Mouse (Mus musculus) R1 (cell line): ENCODE results near the gene Trpm6.

Experiments
- DNase-seq: peaks from one replicate; pipeline ENCODE4 v3.0.0-alpha.2; 2018; ENCODE audit warnings: low read depth, low spot score

The Trpm6 gene

DNA sequence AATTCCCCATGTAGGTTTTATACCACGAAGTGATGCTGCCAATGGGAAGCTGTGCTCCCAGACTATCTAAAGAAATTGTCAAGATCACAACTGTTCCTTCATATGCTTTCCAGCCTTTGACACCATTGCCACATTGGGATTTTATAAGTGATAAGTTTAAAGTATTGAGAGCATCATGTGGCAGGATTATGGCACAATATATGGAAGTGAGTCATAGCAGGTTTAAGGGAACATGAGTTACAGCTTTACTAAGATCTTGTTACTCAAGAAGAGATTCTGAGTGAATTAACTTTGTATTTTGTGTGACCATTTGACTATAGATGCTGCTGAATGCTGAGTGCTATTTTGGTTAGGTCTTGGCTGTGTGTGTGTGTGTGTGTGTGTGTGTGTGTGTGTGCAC lies 21.8 kb downstream of the Trpm6 start:
- DNase-seq, result no peak

DNA sequence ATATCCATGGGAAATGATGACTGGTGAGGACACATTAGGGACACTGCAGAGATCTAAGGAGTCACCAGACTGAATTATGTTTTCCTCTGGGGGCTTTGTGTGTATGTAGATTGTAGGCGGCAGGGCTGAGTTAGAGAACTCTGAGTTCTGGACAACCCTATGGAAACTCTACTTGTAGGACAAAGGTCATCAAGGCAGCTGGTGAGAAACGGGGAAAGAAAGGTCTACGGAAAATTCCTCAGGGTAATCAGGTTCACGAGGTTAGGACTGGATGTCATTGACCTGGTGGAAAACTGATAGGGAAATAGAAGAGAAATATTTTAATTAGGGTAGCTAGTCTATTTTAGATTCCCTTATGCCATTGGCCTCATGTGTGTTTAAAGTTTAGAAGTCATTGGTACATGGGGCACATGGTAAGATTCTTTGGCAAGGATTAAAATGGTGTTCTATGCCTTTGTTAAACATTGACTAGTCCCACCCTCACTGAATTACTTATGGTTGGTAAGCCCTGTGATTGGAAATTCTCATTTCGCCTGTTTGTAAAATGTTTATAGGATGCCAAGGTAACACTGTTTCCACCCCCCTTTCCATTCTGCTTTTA lies 23.2 kb downstream of the Trpm6 start:
- no peak for DNase-seq

DNA sequence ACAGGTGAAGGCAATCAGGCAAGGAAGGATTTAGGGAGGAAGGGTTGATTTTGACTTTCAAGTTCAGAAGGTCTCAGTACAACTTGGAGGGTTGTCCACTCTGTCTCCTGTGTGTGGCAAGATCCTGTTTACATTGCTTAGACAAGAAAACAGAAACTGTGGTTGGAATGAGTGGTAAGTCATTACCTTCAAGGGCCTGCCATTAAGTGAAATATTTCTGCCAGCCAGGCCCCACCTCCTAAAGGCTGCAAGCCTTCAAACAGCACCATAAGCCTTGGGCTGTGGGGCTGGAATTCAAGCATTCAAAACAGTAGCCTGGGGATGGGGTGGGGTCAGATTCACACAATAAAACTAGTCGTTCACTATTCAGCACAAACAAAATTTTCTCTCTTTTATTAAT lies 24.3 kb downstream of the Trpm6 start:
- DNase-seq, result no peak

DNA sequence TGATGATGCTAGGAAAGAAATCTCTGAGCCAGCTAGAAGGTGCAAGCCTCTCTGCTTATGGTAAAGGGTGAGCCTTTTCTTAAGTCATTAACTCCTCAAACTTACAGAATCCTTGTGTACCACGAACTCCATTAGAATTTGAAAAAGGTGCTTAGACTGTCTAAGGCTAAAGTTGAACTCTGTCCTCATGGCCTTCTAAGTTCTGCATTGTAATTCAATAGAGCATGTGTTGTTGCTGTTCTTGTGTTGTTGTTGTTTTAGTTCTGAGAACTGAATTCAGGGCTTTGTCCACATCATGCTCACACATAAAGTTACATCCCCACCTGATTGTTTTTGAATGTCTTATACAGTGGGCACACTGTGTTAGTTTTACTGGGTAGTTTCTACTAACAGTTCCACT lies 49.9 kb downstream of the Trpm6 start:
- peak; percentile 23 for DNase-seq

DNA sequence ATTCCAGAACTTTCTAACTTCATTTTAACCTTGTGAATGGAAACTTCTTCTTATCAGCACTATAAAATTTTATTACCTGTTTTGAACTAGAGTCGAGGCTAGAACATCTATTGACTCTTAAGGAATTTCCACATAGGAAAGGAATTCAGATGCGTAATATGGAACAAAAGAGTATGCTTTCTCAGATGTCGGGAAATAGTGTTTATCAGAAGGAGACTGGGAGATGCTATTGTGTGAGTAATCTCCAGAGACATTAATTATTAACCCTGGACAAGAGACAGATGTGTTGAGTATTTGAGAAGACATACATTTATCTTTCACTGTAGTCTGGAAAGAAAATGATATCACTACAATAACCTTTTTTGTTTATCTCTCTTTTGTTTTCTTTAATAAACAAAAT lies 61.5 kb downstream of the Trpm6 start:
- DNase-seq, result no peak

DNA sequence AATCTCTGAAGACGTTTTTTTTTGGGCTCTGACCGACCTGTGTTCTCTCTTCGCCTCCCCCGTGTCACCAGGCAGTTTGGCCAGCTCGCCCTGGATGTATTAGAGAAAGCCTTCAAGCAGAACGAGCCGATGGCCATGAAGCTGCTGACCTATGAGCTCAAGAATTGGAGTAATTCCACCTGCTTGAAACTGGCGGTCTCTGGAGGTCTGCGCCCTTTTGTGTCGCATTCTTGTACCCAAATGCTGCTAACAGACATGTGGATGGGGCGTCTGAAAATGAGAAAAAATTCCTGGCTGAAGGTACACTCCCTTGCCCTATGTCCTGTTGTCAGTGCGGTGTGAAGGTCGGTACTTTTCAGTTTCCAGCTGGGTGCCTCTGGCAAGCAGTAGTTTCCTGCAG lies 65.4 kb downstream of the Trpm6 start:
- DNase-seq, result no peak

DNA sequence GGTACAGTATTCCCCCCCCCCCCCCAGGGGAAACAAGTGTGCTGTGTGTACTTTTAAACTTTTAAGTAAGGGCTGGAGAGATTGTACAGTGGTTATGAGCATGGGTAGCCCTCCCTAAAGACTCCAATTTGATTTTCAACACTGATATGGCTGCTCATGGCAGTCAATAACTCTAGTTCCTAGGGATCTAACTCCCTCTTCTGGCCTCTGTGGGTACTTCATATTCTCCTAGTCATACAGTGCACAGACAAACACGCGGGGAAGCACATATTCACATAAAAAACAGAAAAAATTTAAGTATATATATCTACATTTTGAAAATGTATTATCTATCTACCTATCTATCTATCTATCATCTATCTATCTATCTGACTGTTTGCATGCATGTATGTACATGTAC lies 67.6 kb downstream of the Trpm6 start:
- peak; percentile 27 for DNase-seq

DNA sequence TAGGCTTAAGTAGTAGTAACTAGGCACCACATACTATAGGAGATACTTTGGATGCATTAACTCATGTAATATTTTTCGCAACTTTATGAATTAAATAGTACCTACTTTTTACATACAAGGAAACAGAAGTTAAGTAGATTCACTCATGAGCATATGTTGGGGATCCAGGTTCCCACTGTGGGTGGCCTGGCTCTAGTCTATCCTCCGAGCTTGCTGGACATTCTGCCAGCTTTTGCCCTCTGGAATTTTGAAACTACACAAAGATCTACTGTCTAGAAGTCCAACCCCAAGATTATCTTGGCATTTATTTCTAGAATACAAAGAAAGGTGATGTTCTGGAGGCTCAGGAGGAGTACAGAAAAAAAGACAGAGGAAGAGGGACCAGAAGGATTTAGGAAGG lies 78.8 kb downstream of the Trpm6 start:
- DNase-seq, result no peak

DNA sequence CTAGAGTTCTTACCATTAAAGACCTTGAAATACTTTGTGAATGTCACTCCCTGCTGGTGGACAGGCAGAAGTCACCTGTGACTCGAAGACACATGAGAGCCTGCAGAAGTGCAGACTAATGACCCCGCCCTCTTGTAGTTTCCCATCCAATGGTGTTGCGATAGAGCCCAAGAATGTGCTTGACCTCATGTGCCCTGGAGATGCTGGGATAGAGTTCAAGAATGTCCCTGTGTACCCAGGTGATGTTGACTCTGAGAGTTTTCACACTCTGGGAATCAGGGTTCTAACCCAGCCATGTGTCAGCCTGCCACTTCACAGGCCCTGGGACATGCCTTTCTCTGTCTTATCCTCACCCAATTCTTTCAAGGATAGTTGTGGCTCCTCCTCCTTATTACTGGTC lies 81.4 kb downstream of the Trpm6 start:
- DNase-seq, result no peak

DNA sequence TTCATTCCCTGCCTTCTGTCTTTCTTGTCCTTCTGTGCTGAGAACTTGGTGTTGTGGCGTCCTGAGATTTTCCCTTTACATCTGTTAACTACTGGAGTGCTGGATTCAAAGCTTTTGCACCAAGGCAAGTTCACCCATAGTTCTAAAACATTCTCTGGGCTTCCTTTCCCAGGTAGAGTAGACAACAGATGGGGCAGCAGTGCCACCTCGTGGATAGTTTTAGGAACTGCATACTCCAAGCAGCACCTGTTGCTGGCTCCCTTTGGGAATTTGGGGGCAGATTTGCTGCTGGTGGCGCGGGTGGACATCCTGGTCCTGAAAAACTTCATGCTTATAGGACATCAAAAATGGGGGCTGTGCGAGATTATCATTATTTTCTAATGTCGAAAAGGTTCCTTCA lies 85.2 kb downstream of the Trpm6 start:
- peak; percentile 72 for DNase-seq

DNA sequence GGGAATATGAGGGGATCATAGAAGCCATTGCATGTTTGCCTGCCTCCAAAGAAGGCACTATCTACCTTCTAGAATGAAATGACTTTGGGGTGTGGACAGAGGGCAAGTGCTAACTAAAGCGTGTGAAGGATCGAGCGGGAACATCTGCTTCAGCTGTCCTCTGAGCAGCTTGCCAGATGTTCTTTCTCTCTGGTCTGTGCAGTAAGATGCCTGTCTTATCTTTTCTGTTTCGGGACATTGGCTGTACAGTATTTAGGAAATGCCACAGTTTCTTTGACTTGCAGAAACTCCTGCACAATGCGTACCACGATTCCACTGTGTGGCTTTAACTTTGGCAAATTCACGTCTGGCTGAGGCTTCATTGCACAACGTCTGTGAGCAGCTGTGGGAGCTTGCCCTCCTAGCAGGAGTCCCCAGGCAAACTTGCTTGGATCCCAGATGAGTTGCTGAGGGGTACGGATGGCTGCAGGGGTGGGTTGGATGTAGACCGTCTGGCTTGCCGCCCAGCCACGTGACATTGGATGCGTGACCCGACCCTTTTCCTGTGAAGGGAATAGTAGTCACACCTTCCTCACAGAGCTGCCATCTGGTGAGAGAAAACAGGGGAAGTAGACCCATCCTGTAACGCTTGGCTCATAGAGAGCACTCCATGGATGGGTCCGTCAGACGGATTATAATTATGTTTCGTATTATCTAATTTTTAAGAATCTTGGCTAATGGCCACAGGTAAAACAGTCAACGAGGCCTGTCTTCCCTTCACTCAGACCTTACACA lies 92.2 kb downstream of the Trpm6 start:
- DNase-seq, result no peak

DNA sequence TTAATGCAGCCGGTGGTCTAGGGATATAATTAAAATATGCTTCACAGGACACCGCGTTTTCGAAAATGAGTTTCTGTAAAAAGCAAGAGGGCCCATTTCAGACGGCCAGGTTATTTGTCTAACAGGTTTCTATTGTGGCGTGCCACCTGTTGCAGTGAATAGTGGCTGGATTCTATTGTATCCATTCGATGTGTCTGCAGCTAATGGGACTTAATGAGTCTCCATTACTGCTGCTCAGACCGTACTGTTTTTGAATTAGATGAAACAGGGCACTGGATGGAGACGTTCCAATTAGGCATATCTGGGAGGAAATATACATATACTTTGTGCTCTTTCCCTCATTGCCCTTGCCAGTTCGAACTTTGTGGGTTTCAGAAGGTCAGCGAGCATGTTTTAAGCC lies 92.8 kb downstream of the Trpm6 start:
- DNase-seq, result no peak

DNA sequence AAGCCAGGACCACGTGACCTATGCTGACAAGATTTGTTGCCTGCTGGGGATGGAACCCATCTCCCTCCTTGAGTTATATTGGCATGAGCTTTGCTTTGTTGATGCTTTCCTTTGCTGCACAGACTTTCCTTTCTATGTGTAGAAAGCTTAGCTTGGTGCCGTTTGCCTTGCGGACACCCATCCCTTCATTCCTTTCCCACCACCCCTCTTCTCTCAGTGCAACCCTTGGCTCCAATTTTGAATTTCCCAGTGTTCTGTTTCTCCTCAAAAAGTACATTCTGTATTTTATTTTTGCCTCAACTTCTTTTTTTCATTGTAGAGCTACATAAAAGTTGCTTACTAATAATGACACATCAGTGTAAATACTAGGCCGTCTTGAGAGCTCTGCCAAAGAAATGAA lies 96.6 kb downstream of the Trpm6 start:
- no peak for DNase-seq

DNA sequence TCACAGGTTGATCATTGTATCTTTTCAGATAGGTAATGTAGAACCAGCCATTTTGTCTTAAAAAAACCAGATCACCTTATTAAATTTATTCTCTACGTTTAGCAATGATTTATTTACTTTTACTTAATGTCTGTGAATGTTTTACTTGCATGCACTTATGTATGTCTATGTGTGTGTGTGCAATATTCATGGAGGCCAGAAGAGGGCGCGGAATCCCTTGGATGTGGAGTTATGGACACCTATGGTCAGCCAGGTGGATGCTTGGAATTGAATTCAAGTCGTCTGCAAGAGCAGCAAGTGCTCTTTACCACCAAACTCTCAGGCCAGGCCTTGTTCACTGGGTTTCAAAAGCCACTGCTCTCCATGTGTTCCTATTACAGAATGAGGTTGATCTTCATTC lies 118.5 kb downstream of the Trpm6 start:
- peak; percentile 61 for DNase-seq

DNA sequence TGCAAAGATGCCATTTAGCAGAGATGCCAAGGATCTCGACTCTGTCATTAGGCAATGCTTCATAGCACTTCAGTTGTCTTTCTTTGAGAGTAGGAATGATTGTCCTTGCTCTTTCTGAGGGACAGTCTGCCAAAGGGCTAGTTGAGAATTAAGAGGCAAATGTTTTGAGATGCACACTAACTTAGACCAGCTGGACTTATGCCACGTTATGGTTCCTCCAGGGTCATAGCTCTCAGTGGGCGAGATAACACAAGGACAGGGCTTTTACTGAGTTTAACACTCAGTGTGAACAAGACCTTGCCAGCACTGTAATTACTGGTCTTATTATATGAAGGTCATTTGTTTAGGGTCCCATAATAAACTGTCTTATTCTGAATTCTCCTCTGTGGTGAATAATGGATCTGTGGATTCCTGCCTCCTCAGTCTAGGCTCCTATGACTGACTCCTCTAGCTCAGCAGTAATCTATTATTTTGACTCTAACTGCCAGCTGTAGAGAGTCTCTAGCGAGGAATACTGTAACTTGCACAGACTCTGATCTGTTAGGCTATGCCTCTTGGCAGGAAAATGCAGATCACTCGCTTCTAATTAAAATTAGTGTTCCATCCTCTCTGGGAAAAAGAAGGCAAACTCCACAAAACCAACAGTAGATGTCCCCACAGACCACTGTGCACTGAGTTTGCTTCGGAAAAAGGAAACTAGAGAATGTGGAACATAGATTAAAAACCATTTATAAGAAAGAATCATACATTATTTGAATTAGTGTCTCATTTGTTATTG lies 123.2 kb downstream of the Trpm6 start:
- DNase-seq, result no peak

DNA sequence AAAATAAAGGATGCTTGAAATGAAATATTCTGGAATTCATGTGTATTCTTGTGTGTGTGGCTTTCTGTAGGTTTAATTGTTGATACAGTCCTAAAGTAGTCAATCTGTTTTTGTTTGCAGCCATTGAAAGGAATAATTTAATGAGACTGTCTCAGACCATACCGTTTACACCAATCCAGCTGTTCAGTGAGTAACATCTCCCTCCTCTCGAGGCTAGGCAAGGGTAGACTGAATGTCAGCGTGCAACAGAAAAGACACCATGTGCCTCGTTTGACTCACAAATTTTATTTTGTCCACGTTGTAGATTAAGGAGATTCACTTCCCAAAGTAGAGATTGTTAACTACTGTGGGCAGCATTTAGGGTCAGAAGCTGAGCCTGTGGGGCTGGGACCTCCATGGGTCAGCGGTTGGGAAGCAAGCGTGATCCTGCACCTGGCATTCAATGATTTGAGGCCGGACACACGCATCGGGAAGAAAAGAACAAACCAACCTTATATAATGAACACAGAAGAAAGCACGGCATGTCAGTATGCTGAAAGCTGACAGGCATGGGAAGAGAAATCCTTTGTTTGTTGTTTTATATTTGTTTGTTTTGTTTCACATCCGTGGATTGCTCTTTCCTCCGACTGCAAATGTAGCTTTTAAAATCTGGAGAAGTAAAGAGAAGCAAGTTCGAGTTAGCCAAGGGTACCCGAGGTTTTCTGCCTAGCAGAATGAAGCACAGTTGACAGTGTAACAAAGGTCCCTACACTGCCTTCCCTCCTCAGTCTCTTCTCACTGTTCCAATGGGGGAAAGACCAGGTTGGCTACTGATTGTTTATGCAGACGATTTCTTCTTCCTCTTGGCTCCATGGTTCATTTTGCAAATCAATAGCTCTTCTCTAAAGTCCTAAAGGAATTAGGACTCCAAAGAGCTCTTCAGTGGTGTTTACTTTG lies 124.2 kb downstream of the Trpm6 start:
- DNase-seq, result no peak

DNA sequence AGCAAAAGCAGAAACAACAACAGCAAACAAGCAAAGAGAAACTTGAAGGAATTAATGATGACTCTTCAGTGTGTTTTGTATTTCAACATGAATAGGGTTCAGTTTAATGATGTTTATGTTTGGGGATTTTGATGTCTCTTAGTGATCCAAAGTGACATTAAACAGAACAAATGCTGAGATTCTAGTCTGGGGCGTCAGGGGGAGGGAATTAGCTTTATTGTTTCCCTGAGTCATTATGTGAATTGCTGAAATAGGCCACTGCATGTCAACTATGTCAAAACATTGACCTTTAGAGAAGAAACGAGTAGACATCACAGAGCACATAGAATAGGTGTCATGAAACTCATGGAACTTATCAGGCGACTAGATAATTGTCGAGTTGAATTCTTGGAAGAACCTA lies 129.5 kb downstream of the Trpm6 start:
- DNase-seq, result no peak

DNA sequence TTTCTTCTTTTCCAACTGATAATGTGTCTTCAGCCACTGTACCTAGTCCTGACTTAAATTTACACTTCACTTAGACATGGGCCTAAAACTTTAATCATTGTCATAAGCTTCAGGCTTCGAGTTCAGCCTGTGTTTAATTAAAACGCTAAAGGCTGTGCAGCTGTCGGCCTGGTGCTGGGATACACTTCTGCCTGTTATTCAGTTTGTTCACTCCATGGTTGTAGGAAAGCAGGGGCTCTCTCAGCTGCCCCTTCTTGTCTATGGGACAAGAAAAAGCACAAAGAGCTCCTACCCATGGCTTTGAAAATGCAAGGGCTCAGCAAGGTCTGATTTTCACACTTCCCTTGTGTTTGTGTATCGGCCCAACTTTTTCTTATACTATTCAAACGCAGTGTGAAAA lies 131.4 kb downstream of the Trpm6 start:
- no peak for DNase-seq

DNA sequence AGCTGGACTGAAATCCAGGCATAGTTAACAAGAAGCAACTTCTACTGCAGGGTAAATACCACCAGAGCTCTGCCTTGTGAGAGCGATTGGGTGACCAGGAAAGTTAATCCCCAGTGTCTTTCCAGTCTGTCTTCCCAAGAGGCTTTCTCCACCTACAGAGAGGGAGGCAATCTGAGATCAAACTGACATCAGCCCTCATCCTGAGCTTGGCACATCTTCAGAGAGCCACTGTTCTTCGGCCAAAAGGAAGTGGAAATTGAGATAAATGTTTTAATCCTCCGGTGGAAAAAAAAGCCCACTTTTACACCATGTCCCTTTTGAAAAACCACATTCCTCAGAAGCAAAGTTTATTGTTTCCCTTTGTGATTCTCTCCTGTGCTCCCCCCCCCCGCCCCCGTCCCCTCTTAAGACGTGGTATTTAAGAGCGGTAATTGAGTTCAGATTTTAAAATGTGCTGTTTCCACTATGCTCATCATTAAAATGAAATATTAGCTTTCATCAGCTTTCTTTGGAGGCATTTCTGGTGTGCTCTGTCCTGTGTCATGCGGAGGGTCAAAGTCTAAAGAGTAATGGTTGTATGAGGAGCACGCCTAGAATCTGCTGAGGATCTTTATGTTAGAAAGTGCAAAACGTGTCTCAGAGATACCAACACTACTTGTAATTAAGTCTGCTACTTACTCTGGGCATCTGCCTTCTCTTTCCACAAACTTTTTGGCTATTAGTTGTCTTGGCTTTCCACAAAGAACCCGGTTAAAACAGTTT lies 138.0 kb downstream of the Trpm6 start:
- DNase-seq, result no peak

DNA sequence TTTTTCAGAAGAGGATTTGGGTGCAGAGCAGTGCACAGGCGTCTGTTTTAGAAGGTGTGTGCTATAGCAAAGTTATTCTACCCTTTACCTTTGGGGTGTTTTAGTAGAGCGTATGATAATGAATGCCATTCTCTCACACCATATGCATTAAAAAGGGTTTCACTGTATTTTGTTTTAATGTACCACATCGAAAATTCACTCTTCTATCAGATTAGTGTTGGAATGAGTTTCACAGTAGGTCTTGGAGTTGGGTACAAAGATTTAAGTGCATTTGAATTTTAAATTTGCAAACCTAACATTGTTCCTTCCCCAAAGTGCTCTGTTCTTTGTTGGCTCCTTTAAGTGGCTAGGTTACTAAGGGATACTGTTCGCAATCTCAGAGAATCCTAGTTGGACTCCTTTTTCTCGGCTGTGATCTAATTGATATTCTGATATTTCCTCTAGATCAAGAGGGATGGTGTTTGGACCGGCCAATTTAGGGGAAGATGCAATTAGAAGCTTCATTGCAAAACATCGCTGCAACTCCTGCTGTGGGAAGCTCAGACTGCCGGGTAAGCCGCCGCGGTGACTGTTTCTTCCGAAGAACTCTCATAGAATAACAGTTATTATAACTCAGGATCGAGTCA lies 138.8 kb downstream of the Trpm6 start:
- DNase-seq, result no peak
